Mouse (Mus musculus) liver, postnatal 0 days (tissue): ENCODE measurements around the gene Stk26. TPM values are rescaled to one million over a fixed set of nuclear protein-coding genes. Genes with fewer than 3 reads are reported as not detected.

ENCODE experiments used
- ATAC-seq: fragments of 200-750 bp; cut with Nextera tagmentation; 2 replicates; pipeline ENCODE4 v1.8.0; 2017; ENCODE audit warnings: mild to moderate bottlenecking, moderate library complexity
- DNase-seq: peaks from one replicate; pipeline ENCODE4 v3.0.0-alpha.2; 2016
- H3K27ac ChIP-seq: fragments of 300-500 bp; sonication (generic); 2 replicates; pipeline ENCODE4 v1.5.1; 2014; ENCODE audit warnings: antibody characterized with exemption, moderate library complexity, mild to moderate bottlenecking, low read depth
- H3K27me3 ChIP-seq: fragments of 300-500 bp; sonication (generic); 2 replicates; pipeline ENCODE4 v1.6.1; 2014; ENCODE audit warnings: low read length, control low read depth, mixed read lengths; ENCODE audit not compliant: insufficient read depth
- H3K36me3 ChIP-seq: fragments of 300-500 bp; sonication (generic); replicated peaks from 2 replicates; pipeline ENCODE4 v1.6.1; 2014; ENCODE audit warnings: mild to moderate bottlenecking, control low read depth, low read length, moderate library complexity, mixed read lengths; ENCODE audit not compliant: insufficient read depth
- H3K4me1 ChIP-seq: fragments of 300-500 bp; sonication (generic); 2 replicates; pipeline ENCODE4 v1.6.1; 2014; ENCODE audit warnings: antibody characterized with exemption, mild to moderate bottlenecking, control low read depth; ENCODE audit not compliant: insufficient read depth
- H3K4me2 ChIP-seq: fragments of 300-500 bp; sonication (generic); 2 replicates; pipeline ENCODE4 v1.6.1; 2014; ENCODE audit warnings: low read depth, mild to moderate bottlenecking, low read length, moderate library complexity, mixed read lengths
- H3K4me3 ChIP-seq: fragments of 300-500 bp; sonication (generic); 2 replicates; pipeline ENCODE4 v1.5.1; 2014; ENCODE audit warnings: low read depth, low read length
- H3K9ac ChIP-seq: fragments of 300-500 bp; sonication (generic); replicated peaks from 2 replicates; pipeline ENCODE4 v1.6.1; 2014; ENCODE audit warnings: mild to moderate bottlenecking, moderate library complexity
- H3K9me3 ChIP-seq: fragments of 300-500 bp; sonication (generic); 2 replicates; pipeline ENCODE4 v1.6.1; 2016; ENCODE audit warnings: mild to moderate bottlenecking, control low read depth, low read length, mixed read lengths
- CTCF ChIP-seq: sonication (generic); IDR thresholded peaks from 2 replicates; pipeline ENCODE4 v1.5.1; 2016; ENCODE audit warnings: antibody characterized with exemption, low read depth
- EP300 ChIP-seq: IDR thresholded peaks from 2 replicates; pipeline ENCODE4 v1.6.1; 2016; ENCODE audit warnings: antibody characterized with exemption, low read depth, mild to moderate bottlenecking
- WGBS: fragments of 180-500 bp; shearing (Covaris S2); extraction: QIAGEN DNeasy Blood & Tissue Kit; methylation state at CpG from one replicate; pipeline ENCODE4 v1.1.7; 2014; ENCODE audit not compliant: insufficient replicate concordance; 5-methylcytosine and 5-hydroxymethylcytosine counted together
- polyA plus RNA-seq: library from polyadenylated mRNA; unstranded; fragments of >200 nt; fragmentation: Nextera tagmentation; extraction: Ambion mirVana; gene quantifications from 2 replicates; pipeline ENCODE4 v1.2.1, GENCODE M21; 2015

The Stk26 gene
- polyA plus RNA-seq, 1 experiment from 2014 or later, result 3.9 TPM

DNA sequence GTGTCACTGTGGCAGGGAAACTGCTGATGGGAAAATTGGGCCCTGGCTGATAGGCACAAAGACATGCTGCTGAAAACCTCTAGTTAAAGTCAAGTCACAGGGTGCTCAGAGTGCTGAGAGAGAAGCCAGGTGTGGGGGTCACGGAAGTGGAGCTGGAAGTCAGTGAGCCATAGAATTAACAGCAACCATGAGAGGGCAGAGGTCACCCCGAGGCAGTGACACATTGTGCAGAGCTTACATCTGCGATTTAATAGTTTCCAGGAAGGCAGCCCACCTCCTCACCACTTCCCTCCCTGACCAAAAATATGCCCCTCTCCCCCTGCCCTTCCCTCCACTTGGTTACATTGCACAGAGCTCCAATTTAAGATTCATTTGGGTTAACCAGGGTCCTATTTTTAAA, 76.5 kb downstream of the Stk26 start:
- TF ChIP-seq EP300 (no peak), CTCF (no peak)
- H3K9ac ChIP-seq, result no peak overlapping the region
- H3K4me2 ChIP-seq, result no peak overlapping the region
- DNase-seq, result no peak
- no peak overlapping the region for H3K4me3 ChIP-seq
- no peaks in the 10 kb centered on the region for H3K9me3 ChIP-seq
- H3K27ac ChIP-seq, result no peak overlapping the region
- 33% methylated on average over 3 of the region's 3 CpGs for WGBS
- H3K4me1 ChIP-seq, result no peaks in the 10 kb centered on the region
- H3K27me3 ChIP-seq, result no peaks in the 10 kb centered on the region
- no peaks in the 10 kb centered on the region for H3K36me3 ChIP-seq
- ATAC-seq, result no peak

DNA sequence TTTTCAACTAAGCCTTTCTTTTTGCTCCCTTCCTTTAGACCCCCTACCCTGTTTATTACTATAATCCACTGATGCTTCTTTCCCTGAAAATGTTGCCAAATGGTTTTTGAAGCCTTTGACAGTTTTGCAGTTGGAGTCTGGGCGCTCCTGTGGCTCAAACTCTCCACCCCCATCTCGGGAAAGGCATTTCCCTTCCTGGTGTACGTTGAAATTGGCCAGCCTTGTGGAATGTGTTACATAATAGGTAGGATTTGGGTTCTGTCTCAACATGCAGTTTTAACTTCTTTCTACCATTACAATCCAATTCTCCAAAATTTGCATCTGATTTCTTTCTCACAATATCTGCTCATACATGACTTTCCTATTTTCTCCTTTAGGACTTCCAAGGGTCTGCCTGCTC, 77.9 kb downstream of the Stk26 start:
- no peaks in the 10 kb centered on the region for H3K9me3 ChIP-seq
- no peaks in the 10 kb centered on the region for H3K36me3 ChIP-seq
- no peaks in the 10 kb centered on the region for H3K4me1 ChIP-seq
- TF ChIP-seq EP300 (no peak), CTCF (no peak)
- DNase-seq (no peak), ATAC-seq (no peak)
- no peak overlapping the region for H3K4me2 ChIP-seq
- no peak overlapping the region for H3K4me3 ChIP-seq
- WGBS, result 38% methylated on average over 3 of the region's 3 CpGs
- no peaks in the 10 kb centered on the region for H3K27me3 ChIP-seq
- H3K9ac ChIP-seq, result no peak overlapping the region
- H3K27ac ChIP-seq, result no peak overlapping the region

DNA sequence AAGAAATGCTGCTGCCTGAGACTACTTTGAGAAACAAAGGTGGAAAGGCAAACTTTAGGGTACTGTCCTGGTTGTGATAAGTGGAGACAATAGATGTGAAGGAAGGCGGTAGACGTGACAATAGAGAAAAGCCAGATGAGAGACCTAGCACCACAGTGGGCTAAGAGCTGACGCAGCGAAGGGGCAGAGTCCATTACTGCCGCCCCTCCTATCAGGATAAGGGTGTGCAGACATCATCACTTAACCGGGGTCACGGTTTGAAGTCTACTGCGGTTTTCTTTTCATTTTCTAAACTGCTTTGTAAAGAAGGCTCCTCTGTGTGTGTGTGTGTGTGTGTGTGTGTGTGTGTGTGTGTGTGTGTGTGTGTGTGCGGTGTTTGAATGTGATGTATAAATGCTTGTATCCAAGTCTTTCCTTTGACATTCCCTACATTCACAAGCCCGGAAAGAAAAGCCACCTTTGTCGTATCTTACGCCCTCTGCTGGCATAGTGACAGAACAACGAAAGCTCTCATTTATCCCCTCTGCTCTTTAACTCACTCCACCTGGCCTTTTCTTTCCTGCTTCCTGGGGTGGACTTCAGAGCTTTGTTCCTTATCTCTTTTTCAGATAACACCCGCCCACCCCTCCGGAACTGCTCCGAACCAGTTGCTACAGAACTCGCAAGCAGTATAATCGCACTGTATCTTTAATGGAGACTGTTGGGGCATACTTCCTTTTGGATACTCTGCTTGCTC, 84.0 kb downstream of the Stk26 start:
- 35% methylated on average over 18 of the region's 18 CpGs for WGBS
- Histone ChIP-seq H3K27ac (no peak overlapping the region), H3K27me3 (no peaks in the 10 kb centered on the region), H3K4me2 (peak overlapping the region; percentile 40), H3K9me3 (no peaks in the 10 kb centered on the region), H3K4me3 (no peak overlapping the region), H3K36me3 (no peaks in the 10 kb centered on the region), H3K4me1 (no peaks in the 10 kb centered on the region), H3K9ac (no peak overlapping the region)
- no peak for DNase-seq
- no peak for ATAC-seq
- TF ChIP-seq EP300, result no peak
- TF ChIP-seq CTCF, result peak; percentile 49

DNA sequence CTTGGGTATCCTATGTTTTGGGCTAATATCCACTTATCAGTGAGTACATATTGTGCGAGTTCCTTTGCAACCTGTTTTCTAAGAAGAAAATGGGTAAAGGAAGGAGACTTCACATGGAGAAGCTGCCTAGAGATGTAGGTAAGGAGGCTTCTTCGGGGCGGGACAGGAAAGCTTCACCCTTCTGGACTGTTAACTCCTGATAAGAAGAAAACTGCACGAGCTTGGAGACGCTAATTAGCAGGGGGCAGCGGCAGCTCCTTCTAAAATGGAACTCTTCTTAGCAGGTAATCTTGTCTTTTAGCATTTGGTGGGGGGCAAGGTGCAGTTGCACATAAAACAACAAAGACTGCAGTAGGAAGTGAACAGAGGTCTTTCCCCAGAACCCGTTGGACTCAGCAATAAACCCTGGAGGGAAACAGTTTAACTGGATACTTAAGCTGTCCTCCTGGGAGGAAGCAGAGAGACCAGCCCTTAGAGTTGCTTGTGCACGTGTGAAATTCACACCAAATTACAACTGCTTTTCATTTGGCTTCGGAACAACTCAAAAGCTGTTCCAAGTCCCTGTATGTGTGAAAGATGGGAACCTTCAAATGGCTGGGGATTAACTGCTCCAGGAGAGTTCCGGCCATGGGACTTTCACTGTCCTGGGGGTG, 86.2 kb downstream of the Stk26 start:
- H3K36me3 ChIP-seq, result no peaks in the 10 kb centered on the region
- no peaks in the 10 kb centered on the region for H3K4me1 ChIP-seq
- WGBS, result 57% methylated on average over 10 of the region's 10 CpGs
- no peak for DNase-seq
- H3K27me3 ChIP-seq, result no peaks in the 10 kb centered on the region
- no peaks in the 10 kb centered on the region for H3K9me3 ChIP-seq
- no peak overlapping the region for H3K4me3 ChIP-seq
- H3K4me2 ChIP-seq, result no peak overlapping the region
- no peak overlapping the region for H3K9ac ChIP-seq
- peak; percentile 59 for ATAC-seq
- H3K27ac ChIP-seq, result no peak overlapping the region
- TF ChIP-seq CTCF, result no peak

DNA sequence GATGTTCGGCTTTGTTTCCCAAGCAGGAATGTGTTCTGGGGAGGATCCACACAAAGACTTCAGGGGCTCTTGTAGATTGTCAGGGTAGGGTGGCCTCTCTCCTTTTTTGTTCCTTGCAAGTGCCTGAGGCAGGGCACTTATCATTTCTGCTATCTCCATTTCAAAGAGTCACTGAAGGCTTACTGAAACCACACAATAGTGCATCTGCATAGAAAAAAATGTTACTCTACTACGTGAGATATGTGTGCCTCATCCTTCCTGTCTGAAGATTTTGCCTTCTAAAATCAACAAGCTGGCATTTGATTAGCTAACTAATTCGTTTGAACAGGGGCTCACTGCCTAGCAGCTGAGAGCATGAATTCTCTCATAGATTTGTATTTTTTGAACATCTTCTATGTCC, 89.5 kb downstream of the Stk26 start:
- Histone ChIP-seq H3K4me3 (no peak overlapping the region), H3K9me3 (no peaks in the 10 kb centered on the region), H3K4me2 (no peak overlapping the region), H3K36me3 (no peaks in the 10 kb centered on the region), H3K27me3 (0 out of 2 replicates have a peak, but pooled peaks cover 3% of the 10 kb centered on the region), H3K4me1 (no peaks in the 10 kb centered on the region), H3K9ac (no peak overlapping the region), H3K27ac (no peak overlapping the region)
- DNase-seq, result no peak
- no peak for ATAC-seq
- no peak for TF ChIP-seq CTCF
- TF ChIP-seq EP300, result no peak
- WGBS, result 45% methylated on average over 3 of the region's 3 CpGs

DNA sequence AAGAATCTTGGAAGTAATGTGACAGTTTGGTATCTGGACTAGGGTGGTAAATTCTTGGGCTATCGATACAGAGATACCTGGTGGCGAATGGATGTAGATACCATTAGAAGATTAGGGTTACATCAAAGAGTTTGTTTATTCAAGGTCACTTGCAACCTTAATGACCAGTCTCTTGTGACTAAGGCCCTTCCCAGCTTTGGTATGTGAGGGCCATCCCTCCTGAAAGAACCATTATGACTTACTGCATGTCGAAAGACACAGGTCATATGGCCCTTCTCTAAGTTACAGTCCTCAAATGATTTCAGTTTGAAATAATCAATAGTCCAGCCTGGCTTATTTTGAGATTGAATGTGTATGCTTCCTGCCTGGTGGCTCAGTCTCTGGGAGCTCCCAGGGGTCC, 96.3 kb downstream of the Stk26 start:
- TF ChIP-seq CTCF, result no peak
- no peak for TF ChIP-seq EP300
- Histone ChIP-seq H3K27me3 (0 out of 2 replicates have a peak, but pooled peaks cover 3% of the 10 kb centered on the region), H3K4me2 (no peak overlapping the region), H3K9ac (no peak overlapping the region), H3K9me3 (no peaks in the 10 kb centered on the region), H3K4me3 (no peak overlapping the region), H3K4me1 (no peaks in the 10 kb centered on the region), H3K27ac (no peak overlapping the region), H3K36me3 (no peaks in the 10 kb centered on the region)
- 61% methylated on average over 3 of the region's 3 CpGs for WGBS
- DNase-seq, result no peak
- ATAC-seq, result no peak
